Mouse (Mus musculus) forebrain, embryonic 16.5 days (tissue): Measurements from ENCODE around the gene 1110032A03Rik. TPM values are rescaled to one million over a fixed set of nuclear protein-coding genes. Genes with fewer than 3 reads are reported as not detected.
A peak's percentile ranks its signal among the peaks of the same experiment; 100 is the strongest.

Experiments
- ATAC-seq: fragments of 200-750 bp; cut with Nextera tagmentation; 2 replicates; pipeline ENCODE4 v1.8.0; 2017; ENCODE audit warnings: mild to moderate bottlenecking, moderate library complexity
- H3K27ac ChIP-seq: fragments of 300-500 bp; sonication (generic); 2 replicates; pipeline ENCODE4 v1.5.1; 2014; ENCODE audit warnings: low read length, control low read depth
- H3K27me3 ChIP-seq: fragments of 300-500 bp; sonication (generic); replicated peaks from 2 replicates; pipeline ENCODE4 v1.6.1; 2014; ENCODE audit warnings: low read length; ENCODE audit not compliant: control insufficient read depth, insufficient read depth
- H3K36me3 ChIP-seq: fragments of 300-500 bp; sonication (generic); 2 replicates; pipeline ENCODE4 v1.6.1; 2014; ENCODE audit not compliant: control insufficient read depth, insufficient read depth
- H3K4me1 ChIP-seq: fragments of 300-500 bp; sonication (generic); replicated peaks from 2 replicates; pipeline ENCODE4 v1.6.1; 2014; ENCODE audit warnings: low read length; ENCODE audit not compliant: control insufficient read depth, insufficient read depth
- H3K4me2 ChIP-seq: fragments of 300-500 bp; sonication (generic); 2 replicates; pipeline ENCODE4 v1.6.1; 2014; ENCODE audit warnings: mild to moderate bottlenecking, low read length, control low read depth
- H3K4me3 ChIP-seq: fragments of 300-500 bp; sonication (generic); replicated peaks from 2 replicates; pipeline ENCODE4 v1.5.1; 2014; ENCODE audit warnings: mild to moderate bottlenecking, low read length, control low read depth
- H3K9ac ChIP-seq: fragments of 300-500 bp; sonication (generic); replicated peaks from 2 replicates; pipeline ENCODE4 v1.6.1; 2014; ENCODE audit warnings: low read depth, low read length, control low read depth
- H3K9me3 ChIP-seq: fragments of 300-500 bp; sonication (generic); 2 replicates; pipeline ENCODE4 v1.6.1; 2016; ENCODE audit warnings: low read length; ENCODE audit not compliant: control insufficient read depth
- WGBS: fragments of 180-500 bp; shearing (Covaris S2); extraction: QIAGEN DNeasy Blood & Tissue Kit; methylation state at CpG from one replicate; pipeline ENCODE4 v1.1.7; 2014; 5-methylcytosine and 5-hydroxymethylcytosine counted together
- polyA plus RNA-seq: library from polyadenylated mRNA; unstranded; fragments of >200 nt; fragmentation: Nextera tagmentation; extraction: Ambion mirVana; gene quantifications from 2 replicates; pipeline ENCODE4 v1.2.1, GENCODE M21; 2015

Gene 1110032A03Rik
- polyA plus RNA-seq, 1 experiment from 2014 or later = 56.1 TPM

GRCm38 (mm10) chr9:50782155-50782554 is 6.8 kb upstream of the 1110032A03Rik start:
- no peak for ATAC-seq
- Histone ChIP-seq H3K27ac (no peak overlapping the region), H3K36me3 (peaks cover 33% of the 10 kb centered on the region), H3K4me1 (no peaks in the 10 kb centered on the region), H3K4me2 (no peak overlapping the region), H3K9me3 (no peaks in the 10 kb centered on the region), H3K9ac (no peak overlapping the region), H3K4me3 (no peak overlapping the region), H3K27me3 (no peaks in the 10 kb centered on the region)
- WGBS = 71% methylated on average over 2 of the region's 2 CpGs

GRCm38 (mm10) chr9:50776162-50776760 is 941 bp upstream of the 1110032A03Rik start:
- Histone ChIP-seq H3K27me3 (no peaks in the 10 kb centered on the region), H3K27ac (no peak overlapping the region), H3K36me3 (peaks cover 8% of the 10 kb centered on the region), H3K4me1 (peaks cover 18% of the 10 kb centered on the region), H3K9ac (peak overlapping the region; percentile 93), H3K9me3 (no peaks in the 10 kb centered on the region), H3K4me2 (peak overlapping the region; percentile 75), H3K4me3 (peak overlapping the region; percentile 94)
- 63% methylated on average over 11 of the region's 11 CpGs for whole genome bisulfite sequencing
- no peak for ATAC-seq

- no peak; the same call in 1 of the 2 replicates for ATAC-seq
- Histone ChIP-seq H3K27ac (peak overlapping the region; percentile 91), H3K27me3 (no peaks in the 10 kb centered on the region), H3K36me3 (peaks cover 3% of the 10 kb centered on the region), H3K9ac (peak overlapping the region; percentile 93), H3K4me2 (peak overlapping the region; percentile 75), H3K9me3 (no peaks in the 10 kb centered on the region), H3K4me3 (peak overlapping the region; percentile 94), H3K4me1 (peaks cover 18% of the 10 kb centered on the region)
- 0% methylated on average over 30 of the region's 30 CpGs for WGBS
Observed at GRCm38 (mm10) chr9:50775662-50776126, 374 bp upstream of the 1110032A03Rik start.

GRCm38 (mm10) chr9:50774026-50774462 is 1.3 kb downstream of the 1110032A03Rik start:
- 80% methylated on average over 4 of the region's 4 CpGs for WGBS
- Histone ChIP-seq H3K4me1 (peaks cover 18% of the 10 kb centered on the region), H3K27ac (peak overlapping the region; percentile 18; the same call in 1 of the 2 replicates), H3K36me3 (no peaks in the 10 kb centered on the region), H3K4me2 (peak overlapping the region; percentile 75), H3K9ac (no peak overlapping the region), H3K4me3 (peak overlapping the region; percentile 4; the same call in 1 of the 2 replicates), H3K27me3 (no peaks in the 10 kb centered on the region), H3K9me3 (no peaks in the 10 kb centered on the region)
- ATAC-seq = no peak

GRCm38 (mm10) chr9:50770011-50770410 is 5.3 kb downstream of the 1110032A03Rik start:
- no peak overlapping the region for H3K4me2 ChIP-seq
- no peaks in the 10 kb centered on the region for H3K27me3 ChIP-seq
- H3K4me1 ChIP-seq = peaks cover 15% of the 10 kb centered on the region
- no peak for ATAC-seq
- no peak overlapping the region for H3K4me3 ChIP-seq
- 79% methylated on average over 2 of the region's 2 CpGs for WGBS
- H3K9me3 ChIP-seq = no peaks in the 10 kb centered on the region
- H3K27ac ChIP-seq = no peak overlapping the region
- H3K9ac ChIP-seq = no peak overlapping the region
- no peaks in the 10 kb centered on the region for H3K36me3 ChIP-seq

GRCm38 (mm10) chr9:50768107-50769002 is 7.0 kb downstream of the 1110032A03Rik start, which contains the start of gene Fdxacb1:
Gene Fdxacb1, plus strand, starts transcription at chr9:50768236.
- Histone ChIP-seq H3K4me2 (peak within 1 kb of the TSS; percentile 93), H3K9me3 (no peaks in the 10 kb centered on the region), H3K4me3 (peak within 1 kb of the TSS; percentile 81), H3K36me3 (no peaks in the 10 kb centered on the region), H3K9ac (peak within 1 kb of the TSS; percentile 79), H3K4me1 (peaks cover 5% of the 10 kb centered on the region), H3K27ac (peak within 1 kb of the TSS; percentile 93), H3K27me3 (no peaks in the 10 kb centered on the region)
- peak; percentile 95 for ATAC-seq
- 5% methylated on average over 59 of the region's 59 CpGs for WGBS

GRCm38 (mm10) chr9:50767531-50768106 is 7.7 kb downstream of the 1110032A03Rik start:
- Histone ChIP-seq H3K9ac (peak overlapping the region; percentile 79), H3K36me3 (no peaks in the 10 kb centered on the region), H3K9me3 (no peaks in the 10 kb centered on the region), H3K4me1 (peaks cover 5% of the 10 kb centered on the region), H3K27ac (peak overlapping the region; percentile 84), H3K27me3 (no peaks in the 10 kb centered on the region), H3K4me2 (peak overlapping the region; percentile 93), H3K4me3 (peak overlapping the region; percentile 81)
- WGBS = 6% methylated on average over 17 of the region's 17 CpGs
- no peak for ATAC-seq

GRCm38 (mm10) chr9:50763331-50763730 is 12.0 kb downstream of the 1110032A03Rik start:
- no peaks in the 10 kb centered on the region for H3K36me3 ChIP-seq
- ATAC-seq = no peak
- WGBS = 74% methylated on average over 1 of the region's 1 CpGs
- H3K4me2 ChIP-seq = no peak overlapping the region
- H3K4me1 ChIP-seq = peaks cover 5% of the 10 kb centered on the region
- H3K4me3 ChIP-seq = no peak overlapping the region
- no peak overlapping the region for H3K9ac ChIP-seq
- H3K9me3 ChIP-seq = no peaks in the 10 kb centered on the region
- H3K27ac ChIP-seq = no peak overlapping the region
- H3K27me3 ChIP-seq = no peaks in the 10 kb centered on the region
